Mouse (Mus musculus): ENCODE measurements around the gene Sct. TPM values are rescaled to one million over a fixed set of nuclear protein-coding genes. Genes with fewer than 3 reads are reported as not detected.

Sct gene
- polyA plus RNA-seq, 1 experiment from 2014 or later = 1.3 TPM

DNA sequence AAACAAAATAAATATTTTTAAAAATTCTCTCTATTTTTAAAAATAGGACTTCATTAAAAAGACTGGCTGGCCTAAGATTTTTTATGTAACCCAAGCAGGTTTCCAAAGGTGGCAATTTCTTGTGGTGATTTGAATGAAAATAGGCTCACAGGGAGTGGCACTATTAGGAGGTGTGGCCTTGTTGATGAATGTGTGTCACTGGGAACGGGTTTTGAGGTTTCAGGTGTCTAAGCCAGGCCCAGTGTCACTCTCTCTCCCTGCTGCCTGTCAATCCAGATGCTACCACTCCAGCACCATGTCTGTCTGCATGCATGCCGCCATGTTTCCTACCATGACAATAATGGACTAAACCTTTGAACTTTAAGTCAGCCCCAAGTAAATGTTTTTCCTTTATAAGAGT, 40.5 kb upstream of the Sct start:
- Histone ChIP-seq H3K9me3 (ENCODE audit: low read length) (no peaks in the 10 kb centered on the region), H3K4me3 (ENCODE audit: low read depth, low read length) (no peak overlapping the region), H3K4me1 (ENCODE audit: insufficient read depth, low read depth, low read length) (no peaks in the 10 kb centered on the region), H3K36me3 (ENCODE audit: insufficient read depth, low read length) (peaks cover 37% of the 10 kb centered on the region), H3K4me2 (replicated peaks; ENCODE audit: low read depth, low read length) (no peak overlapping the region), H3K27me3 (replicated peaks; ENCODE audit: insufficient read depth, low read length) (no peaks in the 10 kb centered on the region), H3K27ac (ENCODE audit: low read length) (no peak overlapping the region), H3K9ac (replicated peaks; ENCODE audit: low read depth) (no peak overlapping the region)
- ATAC-seq (no peak), DNase-seq (ENCODE audit: low spot score) (no peak)
- WGBS = 78% methylated on average over 2 of the region's 2 CpGs
- TF ChIP-seq CTCF (IDR thresholded peaks at IDR 0.05) (no peak), EP300 (IDR thresholded peaks at IDR 0.05) (no peak)

- Histone ChIP-seq H3K27me3 (replicated peaks; ENCODE audit: insufficient read depth, low read length) (no peaks in the 10 kb centered on the region), H3K27ac (ENCODE audit: low read length) (no peak overlapping the region), H3K9me3 (ENCODE audit: low read length) (no peaks in the 10 kb centered on the region), H3K9ac (replicated peaks; ENCODE audit: low read depth) (no peak overlapping the region), H3K4me3 (ENCODE audit: low read depth, low read length) (no peak overlapping the region), H3K4me2 (replicated peaks; ENCODE audit: low read depth, low read length) (no peak overlapping the region), H3K36me3 (ENCODE audit: insufficient read depth, low read length) (peaks cover 50% of the 10 kb centered on the region), H3K4me1 (ENCODE audit: insufficient read depth, low read depth, low read length) (no peaks in the 10 kb centered on the region)
- TF ChIP-seq CTCF (IDR thresholded peaks at IDR 0.05) = no peak
- no peak for TF ChIP-seq EP300 (IDR thresholded peaks at IDR 0.05)
- ATAC-seq (no peak), DNase-seq (ENCODE audit: low spot score) (no peak)
- WGBS = 72% methylated on average over 1 of the region's 1 CpGs
Measured at GRCm38 (mm10) chr7:141317619-141318132, 38.7 kb upstream of the Sct start.

- no peaks in the 10 kb centered on the region for H3K4me1 ChIP-seq (ENCODE audit: insufficient read depth, low read depth, low read length)
- WGBS = 71% methylated on average over 5 of the region's 5 CpGs
- no peak overlapping the region for H3K9ac ChIP-seq (replicated peaks; ENCODE audit: low read depth)
- peaks cover 43% of the 10 kb centered on the region for H3K36me3 ChIP-seq (ENCODE audit: insufficient read depth, low read length)
- no peak overlapping the region for H3K4me3 ChIP-seq (ENCODE audit: low read depth, low read length)
- H3K4me2 ChIP-seq (replicated peaks; ENCODE audit: low read depth, low read length) = no peak overlapping the region
- peak; percentile 68 for TF ChIP-seq CTCF (IDR thresholded peaks at IDR 0.05)
- TF ChIP-seq EP300 (IDR thresholded peaks at IDR 0.05) = no peak
- ATAC-seq (peak; percentile 49; the same call in 1 of the 2 replicates), DNase-seq (ENCODE audit: low spot score) (peak; percentile 33)
- H3K27me3 ChIP-seq (replicated peaks; ENCODE audit: insufficient read depth, low read length) = no peaks in the 10 kb centered on the region
- no peaks in the 10 kb centered on the region for H3K9me3 ChIP-seq (ENCODE audit: low read length)
- no peak overlapping the region for H3K27ac ChIP-seq (ENCODE audit: low read length)
Measured at GRCm38 (mm10) chr7:141315974-141316373, 37.0 kb upstream of the Sct start.

- no peak overlapping the region for H3K9ac ChIP-seq (replicated peaks; ENCODE audit: low read depth)
- 85% methylated on average over 8 of the region's 8 CpGs for WGBS
- H3K27me3 ChIP-seq (replicated peaks; ENCODE audit: insufficient read depth, low read length) = no peaks in the 10 kb centered on the region
- peaks cover 48% of the 10 kb centered on the region for H3K36me3 ChIP-seq (ENCODE audit: insufficient read depth, low read length)
- no peaks in the 10 kb centered on the region for H3K4me1 ChIP-seq (ENCODE audit: insufficient read depth, low read depth, low read length)
- no peak for TF ChIP-seq CTCF (IDR thresholded peaks at IDR 0.05)
- no peak for TF ChIP-seq EP300 (IDR thresholded peaks at IDR 0.05)
- no peak overlapping the region for H3K27ac ChIP-seq (ENCODE audit: low read length)
- no peaks in the 10 kb centered on the region for H3K9me3 ChIP-seq (ENCODE audit: low read length)
- no peak overlapping the region for H3K4me3 ChIP-seq (ENCODE audit: low read depth, low read length)
- ATAC-seq (no peak), DNase-seq (ENCODE audit: low spot score) (no peak)
- no peak overlapping the region for H3K4me2 ChIP-seq (replicated peaks; ENCODE audit: low read depth, low read length)
Measured at GRCm38 (mm10) chr7:141315076-141315475, 36.1 kb upstream of the Sct start.

DNA sequence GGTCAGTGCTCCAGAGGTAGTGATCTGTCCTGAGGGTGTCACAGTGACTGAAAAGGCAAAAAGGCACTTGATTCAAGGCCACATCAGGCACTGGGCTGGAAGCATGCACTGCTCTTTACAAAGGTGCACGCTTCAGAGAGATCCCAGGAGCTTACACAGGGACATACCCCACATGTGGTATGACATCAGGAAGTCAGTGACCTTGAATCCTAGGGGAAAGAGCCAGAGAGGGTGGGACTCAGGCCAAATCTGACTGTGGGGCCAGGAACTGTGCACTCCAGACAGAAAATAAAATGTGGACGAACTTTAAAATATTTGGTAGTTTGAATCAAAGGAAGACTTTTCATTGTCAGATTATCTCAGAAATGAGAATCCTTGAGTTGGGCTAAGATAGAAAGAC, 35.5 kb upstream of the Sct start:
- Histone ChIP-seq H3K27ac (ENCODE audit: low read length) (no peak overlapping the region), H3K27me3 (replicated peaks; ENCODE audit: insufficient read depth, low read length) (no peaks in the 10 kb centered on the region), H3K4me2 (replicated peaks; ENCODE audit: low read depth, low read length) (no peak overlapping the region), H3K36me3 (ENCODE audit: insufficient read depth, low read length) (peaks cover 54% of the 10 kb centered on the region), H3K4me3 (ENCODE audit: low read depth, low read length) (no peak overlapping the region), H3K9ac (replicated peaks; ENCODE audit: low read depth) (no peak overlapping the region), H3K9me3 (ENCODE audit: low read length) (no peaks in the 10 kb centered on the region), H3K4me1 (ENCODE audit: insufficient read depth, low read depth, low read length) (no peaks in the 10 kb centered on the region)
- DNase-seq (ENCODE audit: low spot score) (no peak), ATAC-seq (no peak)
- whole genome bisulfite sequencing = 89% methylated on average over 2 of the region's 2 CpGs
- TF ChIP-seq EP300 (IDR thresholded peaks at IDR 0.05) = no peak
- TF ChIP-seq CTCF (IDR thresholded peaks at IDR 0.05) = no peak

GRCm38 (mm10) chr7:141304537-141304936, 25.6 kb upstream of the Sct start:
- ATAC-seq = no peak
- TF ChIP-seq EP300 (IDR thresholded peaks at IDR 0.05) = no peak
- no peak for TF ChIP-seq CTCF (IDR thresholded peaks at IDR 0.05)
- Histone ChIP-seq H3K4me3 (ENCODE audit: low read depth, low read length) (no peak overlapping the region), H3K4me2 (replicated peaks; ENCODE audit: low read depth, low read length) (no peak overlapping the region), H3K4me1 (ENCODE audit: insufficient read depth, low read depth, low read length) (no peaks in the 10 kb centered on the region), H3K9ac (replicated peaks; ENCODE audit: low read depth) (no peak overlapping the region), H3K27ac (ENCODE audit: low read length) (no peak overlapping the region), H3K27me3 (replicated peaks; ENCODE audit: insufficient read depth, low read length) (no peaks in the 10 kb centered on the region), H3K9me3 (ENCODE audit: low read length) (no peaks in the 10 kb centered on the region), H3K36me3 (ENCODE audit: insufficient read depth, low read length) (peaks cover 34% of the 10 kb centered on the region)
- WGBS = 86% methylated on average over 4 of the region's 4 CpGs
- DNase-seq (ENCODE audit: low spot score) = no peak
